Mouse (Mus musculus) neural tube, postnatal 0 days (tissue): ENCODE results near the gene Selenoi. TPM values are rescaled to one million over a fixed set of nuclear protein-coding genes. Genes with fewer than 3 reads are reported as not detected.

Source experiments
- polyA plus RNA-seq: library from polyadenylated mRNA; unstranded; fragments of >200 nt; fragmentation: Nextera tagmentation; extraction: Ambion mirVana; gene quantifications from 2 replicates; pipeline ENCODE4 v1.2.1, GENCODE M21; 2015

The Selenoi gene
- 21.1 and 21.9 TPM in 2 replicates for polyA plus RNA-seq

GRCm38 (mm10) chr5:30232271-30232971, at the start of gene Selenoi:
TSS of gene Selenoi (plus strand) at chr5:30232581.

DNA sequence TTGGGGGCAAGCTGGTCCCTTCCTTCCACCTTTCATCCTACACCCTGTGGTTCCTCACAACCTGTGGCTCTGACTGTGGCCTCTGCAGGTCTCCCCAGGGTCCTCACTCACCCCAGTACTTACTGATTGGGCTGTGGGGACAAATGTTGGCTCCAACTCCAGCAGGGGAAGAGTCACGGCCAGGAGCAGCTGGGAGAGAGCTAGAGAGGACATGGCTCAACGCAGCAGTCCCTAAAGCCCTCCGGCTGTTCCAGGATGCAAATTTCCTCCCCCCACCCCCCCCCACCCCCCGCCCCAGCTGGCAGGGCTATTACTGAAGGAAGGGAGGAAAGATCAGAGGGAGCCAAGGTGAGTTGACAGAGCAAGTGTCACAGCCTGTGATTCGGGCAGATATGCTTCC, 26.9 kb upstream of the Selenoi start, which contains the start of gene Adgrf3:
Adgrf3 (minus strand) TSS at position 230 of the 400 bp plus-strand sequence.

DNA sequence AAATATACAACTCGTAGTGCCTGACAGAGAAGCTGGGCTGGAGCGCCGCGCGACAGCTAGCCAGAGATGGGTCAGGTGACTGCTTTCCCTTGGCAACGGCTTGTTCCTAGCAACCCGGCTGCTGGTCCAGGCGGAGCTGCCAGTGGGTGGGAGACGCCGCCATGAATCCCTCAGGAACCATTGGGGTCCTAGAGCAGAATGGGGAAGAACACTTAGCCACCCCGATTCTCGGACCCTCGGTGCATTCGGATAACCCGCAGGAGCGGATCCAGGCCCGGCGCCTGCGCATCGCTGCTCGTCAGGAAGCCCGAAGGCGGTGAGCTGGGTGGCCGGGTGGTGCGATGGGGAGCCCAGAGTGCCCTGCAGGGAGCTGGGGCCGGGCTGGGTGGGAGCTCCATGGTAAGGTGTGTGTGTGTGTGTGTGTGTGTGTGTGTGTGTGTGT, 48.9 kb downstream of the Selenoi start, which contains the start of gene Drc1:
Drc1 (plus strand) TSS at position 98 of the 442 bp plus-strand sequence.

Other genes with a start within 250 kb of the Selenoi start
- not detected in 2 replicates for gene Il6, start 219.5 kb upstream of the Selenoi start, polyA plus RNA-seq
- 21.3 and 24.9 TPM in 2 replicates for gene Tyms, start 159.0 kb upstream of the Selenoi start, polyA plus RNA-seq
- 13.2 and 14.0 TPM in 2 replicates for gene Garem2, start 127.4 kb upstream of the Selenoi start, polyA plus RNA-seq
- 5.1 and 5.9 TPM in 2 replicates for gene 3110082J24Rik, start 126.5 kb upstream of the Selenoi start, polyA plus RNA-seq
- gene Hadha, start 77.4 kb upstream of the Selenoi start, polyA plus RNA-seq = 72.0 and 74.5 TPM in 2 replicates
- gene Hadhb, start 77.3 kb upstream of the Selenoi start, polyA plus RNA-seq = 69.9 and 75.4 TPM in 2 replicates
- gene Adgrf3, start 26.9 kb upstream of the Selenoi start, polyA plus RNA-seq = not detected in 2 replicates
- gene Drc1, start 48.8 kb downstream of the Selenoi start, polyA plus RNA-seq = 4.1 and 4.8 TPM in 2 replicates
- 12.2 and 17.9 TPM in 2 replicates for gene Otof, start 229.4 kb downstream of the Selenoi start, polyA plus RNA-seq
- 1.4 and 1.8 TPM in 2 replicates for gene 1700001C02Rik, start 233.5 kb downstream of the Selenoi start, polyA plus RNA-seq